Mouse (Mus musculus): Measurements from ENCODE around the gene Ceacam2. TPM values are rescaled to one million over a fixed set of nuclear protein-coding genes. Genes with fewer than 3 reads are reported as not detected.
"Not testable (repeated sequence)": the region's sequence is repeated elsewhere in the genome, so short reads cannot be mapped to it uniquely, and the experiment has no call there.

The Ceacam2 gene
- under 1 TPM; 0.17 to 0.67 (median 0.33) TPM for total RNA-seq (2022)

DNA sequence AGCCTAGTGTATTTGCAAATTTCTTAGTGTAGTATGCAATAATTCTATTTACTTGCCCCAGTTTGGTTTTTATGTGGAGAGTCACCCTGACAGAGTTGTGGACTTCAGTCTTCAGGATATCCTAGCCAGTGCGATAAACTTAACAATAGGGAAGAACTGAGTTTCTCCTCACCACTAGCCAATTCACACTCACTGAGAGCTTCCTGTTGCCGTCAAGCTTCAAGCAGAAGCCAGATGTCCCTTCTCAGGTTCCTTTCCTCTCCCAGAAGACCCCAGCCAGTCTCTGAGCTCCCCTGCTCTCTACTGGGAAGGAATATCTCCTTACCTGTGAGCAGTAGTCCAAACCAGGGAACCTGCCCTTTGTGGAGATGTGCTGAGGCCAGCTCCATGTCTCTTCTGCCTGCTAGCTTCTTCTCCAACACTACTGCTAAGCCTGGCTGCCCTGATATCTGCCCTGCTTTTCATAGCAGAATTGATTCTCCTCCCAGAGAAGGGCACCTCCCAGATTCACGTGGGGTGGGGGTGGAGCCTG is at the start of gene Ceacam2:
Gene Ceacam2, minus strand, starts transcription at position 482 of the 532 bp plus-strand sequence.
- DNase-seq (ENCODE audit: low spot score in 2 of 2) = not testable (repeated sequence)

- no peak for DNase-seq (ENCODE audit: low spot score in 2 of 2)
Observed at GRCm38 (mm10) chr7:25585351-25586204, 45.9 kb upstream of the Ceacam2 start.

DNA sequence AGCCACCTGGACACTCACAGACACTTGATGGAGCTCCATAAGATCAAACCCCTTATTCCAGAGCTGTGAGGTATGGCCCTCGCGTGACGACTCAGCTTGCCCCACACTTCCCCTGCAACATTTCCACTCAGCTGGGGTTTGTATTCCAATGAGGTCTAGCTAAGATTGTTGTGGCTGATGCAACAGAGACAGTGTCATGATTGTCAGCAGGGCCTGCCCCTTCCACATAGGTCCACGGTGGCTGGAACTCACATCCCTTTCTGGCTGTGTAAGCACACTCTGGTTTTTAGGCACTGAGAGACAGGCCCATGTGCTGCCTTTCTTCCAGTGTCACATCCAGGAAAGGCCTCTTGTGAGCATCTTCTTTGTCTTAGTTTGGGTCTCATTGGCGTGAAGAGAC is 45.0 kb upstream of the Ceacam2 start:
- DNase-seq (ENCODE audit: low spot score in 2 of 2) = no peak

- no peak for DNase-seq (ENCODE audit: low spot score in 2 of 2)
Observed at GRCm38 (mm10) chr7:25582301-25582810, 42.7 kb upstream of the Ceacam2 start.

- no peak for DNase-seq (ENCODE audit: low spot score in 2 of 2)
Observed at GRCm38 (mm10) chr7:25579441-25579840, 39.8 kb upstream of the Ceacam2 start.

GRCm38 (mm10) chr7:25576793-25577437 is 37.3 kb upstream of the Ceacam2 start:
- DNase-seq (ENCODE audit: low spot score in 2 of 2) = not testable (repeated sequence)

- not testable (repeated sequence) for DNase-seq (ENCODE audit: low spot score in 2 of 2)
Observed at GRCm38 (mm10) chr7:25576308-25576707, 36.7 kb upstream of the Ceacam2 start.

DNA sequence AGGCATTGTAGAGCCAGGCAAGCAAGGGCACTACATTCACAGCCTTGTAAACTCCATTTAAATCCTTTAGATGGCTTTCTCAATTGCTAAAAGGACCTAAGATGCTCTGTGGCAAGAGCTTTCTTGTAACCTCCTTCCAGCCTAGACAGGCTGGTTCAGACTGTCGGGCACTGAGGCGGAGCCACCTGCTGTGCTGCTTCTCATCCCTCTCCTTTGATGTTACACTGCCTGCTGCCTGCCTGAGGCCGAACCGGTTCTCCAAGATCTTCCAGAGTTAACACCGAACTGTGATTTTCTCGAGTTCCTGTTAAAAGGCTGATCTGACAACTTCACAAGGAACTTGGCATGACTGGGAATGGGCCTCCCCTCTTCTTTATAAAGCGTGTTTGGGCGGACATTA is 36.2 kb upstream of the Ceacam2 start:
- DNase-seq (ENCODE audit: low spot score in 2 of 2) = no peak

GRCm38 (mm10) chr7:25575105-25575504 is 35.4 kb upstream of the Ceacam2 start:
- no peak for DNase-seq (ENCODE audit: low spot score in 2 of 2)

GRCm38 (mm10) chr7:25573806-25574205 is 34.1 kb upstream of the Ceacam2 start:
- DNase-seq (ENCODE audit: low spot score in 2 of 2) = not testable (repeated sequence)

GRCm38 (mm10) chr7:25568721-25569120 is 29.1 kb upstream of the Ceacam2 start:
- DNase-seq (ENCODE audit: low spot score in 2 of 2) = no peak

DNA sequence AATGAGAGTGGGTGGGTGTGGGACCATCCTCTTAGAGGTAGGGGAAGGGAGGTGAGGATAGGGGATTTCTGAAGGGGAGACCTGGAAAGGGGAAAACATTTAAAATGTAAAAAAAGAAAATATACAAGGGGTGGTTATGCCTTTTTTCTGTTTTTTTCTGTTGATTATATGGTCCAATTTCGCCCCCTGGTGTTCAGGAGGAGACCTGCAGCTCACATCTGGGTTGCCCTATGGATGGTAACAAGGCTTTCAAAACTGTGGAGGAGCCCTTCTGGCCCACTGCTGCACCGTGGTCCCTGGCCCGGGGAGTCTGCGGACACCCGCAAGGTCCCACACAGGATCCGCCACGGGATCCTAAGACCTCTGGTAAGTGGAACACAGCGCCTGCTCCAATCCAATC is 1.8 kb upstream of the Ceacam2 start:
- not testable (repeated sequence) for DNase-seq (ENCODE audit: low spot score in 2 of 2)

DNA sequence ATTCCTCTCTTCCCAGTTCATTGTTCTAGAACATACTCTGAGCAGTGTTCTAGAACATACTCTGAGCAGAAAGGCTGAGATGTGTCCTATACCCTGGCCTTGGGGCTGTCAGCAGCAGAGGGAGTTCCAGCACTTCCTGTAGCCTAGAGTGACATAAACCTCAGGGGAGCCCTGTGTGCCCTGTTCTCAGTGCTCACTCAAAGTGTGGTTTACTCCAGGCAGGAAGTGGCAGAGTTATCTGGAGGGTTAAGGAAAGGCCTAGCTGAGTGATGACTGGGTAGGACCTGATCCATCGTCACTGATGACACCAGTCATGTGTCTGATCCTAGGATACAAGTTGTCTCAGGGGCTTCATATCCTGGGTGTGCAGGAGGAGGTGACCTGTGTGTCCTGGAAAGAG is 297 bp upstream of the Ceacam2 start:
- DNase-seq (ENCODE audit: low spot score in 2 of 2) = not testable (repeated sequence)

DNA sequence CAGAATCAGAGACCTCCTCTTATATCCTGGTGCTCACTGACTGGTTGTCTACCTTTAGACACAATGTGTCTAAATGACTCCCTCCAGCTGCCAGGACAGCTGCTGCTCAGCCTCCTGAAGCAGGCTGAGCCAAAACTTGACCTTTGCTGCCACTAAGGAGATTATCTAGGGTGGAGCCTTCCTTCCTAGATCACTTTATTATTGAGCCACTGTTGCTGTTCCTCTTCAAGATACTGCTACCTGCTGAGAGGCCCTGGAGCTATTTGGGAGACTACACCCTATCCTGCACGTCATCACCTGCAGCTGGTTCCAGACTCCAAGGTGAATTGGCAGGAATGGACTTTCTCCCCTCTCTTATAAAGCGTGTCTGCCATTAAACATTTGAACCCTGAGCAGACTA is 8.8 kb downstream of the Ceacam2 start:
- no peak for DNase-seq (ENCODE audit: low spot score in 2 of 2)

DNA sequence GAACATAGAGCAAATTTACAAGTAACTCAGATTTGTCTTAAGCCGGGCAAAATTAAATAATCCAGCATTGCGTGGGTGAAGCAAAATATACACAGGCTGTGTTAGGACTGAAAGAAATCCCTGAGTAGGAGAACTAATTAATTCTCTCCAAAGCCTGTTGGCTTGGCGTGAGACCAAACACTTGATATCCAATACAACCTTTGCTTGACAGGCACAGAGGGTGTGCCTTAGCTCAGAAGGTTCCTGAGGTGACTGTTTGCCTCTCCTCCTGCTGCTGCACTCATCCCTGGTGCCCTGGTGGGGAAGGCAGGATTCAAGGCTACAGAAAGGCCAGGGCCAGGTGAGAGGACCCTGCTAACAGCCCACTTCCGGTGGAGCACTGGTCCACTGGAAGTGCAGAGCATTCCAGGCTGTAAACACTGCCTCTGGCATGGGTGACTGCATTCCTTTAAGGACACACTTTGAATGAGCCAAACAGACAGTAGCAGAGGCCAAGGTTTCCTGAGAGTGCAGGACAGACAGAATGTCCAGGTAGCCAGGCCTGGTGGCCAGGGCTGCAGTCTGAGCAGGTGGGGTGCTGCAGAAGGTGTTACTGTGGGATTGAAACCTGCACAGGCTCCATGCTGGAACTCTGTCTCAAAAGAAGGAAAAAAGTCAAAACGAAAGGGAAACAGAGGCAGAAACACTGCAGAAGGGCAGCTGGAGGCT is 23.4 kb downstream of the Ceacam2 start:
- DNase-seq (ENCODE audit: low spot score in 2 of 2) = not testable (repeated sequence)

GRCm38 (mm10) chr7:25515667-25516066 is 24.0 kb downstream of the Ceacam2 start:
- DNase-seq (ENCODE audit: low spot score in 2 of 2) = not testable (repeated sequence)

- no peak for DNase-seq (ENCODE audit: low spot score in 2 of 2)
Observed at GRCm38 (mm10) chr7:25509925-25510324, 29.7 kb downstream of the Ceacam2 start.

- DNase-seq (ENCODE audit: low spot score in 2 of 2) = no peak
Observed at GRCm38 (mm10) chr7:25494649-25495048, 45.0 kb downstream of the Ceacam2 start.

- not testable (repeated sequence) for DNase-seq (ENCODE audit: low spot score in 2 of 2)
Observed at GRCm38 (mm10) chr7:25490698-25491097, 49.0 kb downstream of the Ceacam2 start.

GRCm38 (mm10) chr7:25489382-25489781 is 50.3 kb downstream of the Ceacam2 start:
- not testable (repeated sequence) for DNase-seq (ENCODE audit: low spot score in 2 of 2)

- no peak for DNase-seq (ENCODE audit: low spot score in 2 of 2)
Observed at GRCm38 (mm10) chr7:25486186-25486585, 53.5 kb downstream of the Ceacam2 start.

Measured in gastrocnemius, adult 8-10 months (tissue).